Mouse (Mus musculus) monocyte, adult 5-6 weeks (primary cell): ENCODE measurements around the gene Csnk1d. TPM values are rescaled to one million over a fixed set of nuclear protein-coding genes. Genes with fewer than 3 reads are reported as not detected.

Source experiments
- ATAC-seq: fragments of 153-309, 156-312 bp; replicated peaks from 2 replicates; pipeline ENCODE4 v1.8.0; 2017; ENCODE audit warnings: mild to moderate bottlenecking; ENCODE audit not compliant: low TSS enrichment, insufficient number of reproducible peaks, severe bottlenecking, poor library complexity, low FRiP score
- total RNA-seq: library from RNA; stranded (forward); fragments of 200-1000, 200-491, 200-594 nt; gene quantifications from 3 replicates; pipeline ENCODE4 v1.2.3, GENCODE M21; 2017

Gene Csnk1d
- 139 to 159 TPM (median 146 TPM) in 3 replicates for total RNA-seq

- peak; percentile 78 for ATAC-seq
Observed at GRCm38 (mm10) chr11:120990951-120991526, at the start of gene Csnk1d. Gene Csnk1d, minus strand, starts transcription at chr11:120991330.

- 0 out of 2 replicates have a peak, but pooled peaks have one; percentile 12 for ATAC-seq
Observed at GRCm38 (mm10) chr11:121039302-121039701, 48.2 kb upstream of the Csnk1d start, which contains the start of gene Cd7. Gene Cd7, minus strand, starts transcription at chr11:121039418.

GRCm38 (mm10) chr11:121038366-121039240, 47.5 kb upstream of the Csnk1d start:
- no peak for ATAC-seq

GRCm38 (mm10) chr11:121033118-121033517, 42.0 kb upstream of the Csnk1d start:
- ATAC-seq, result no peak

GRCm38 (mm10) chr11:121027259-121027658, 36.1 kb upstream of the Csnk1d start:
- no peak for ATAC-seq

GRCm38 (mm10) chr11:121024163-121024562, 33.0 kb upstream of the Csnk1d start:
- no peak for ATAC-seq

GRCm38 (mm10) chr11:121019501-121019900, 28.4 kb upstream of the Csnk1d start:
- ATAC-seq, result no peak

- peak; percentile 65 for ATAC-seq
Observed at GRCm38 (mm10) chr11:121017703-121018102, 26.6 kb upstream of the Csnk1d start.

GRCm38 (mm10) chr11:121015472-121015871, 24.3 kb upstream of the Csnk1d start:
- no peak for ATAC-seq

GRCm38 (mm10) chr11:121014896-121015300, 23.8 kb upstream of the Csnk1d start:
- ATAC-seq, result no peak

GRCm38 (mm10) chr11:121013656-121014055, 22.5 kb upstream of the Csnk1d start:
- no peak for ATAC-seq

GRCm38 (mm10) chr11:121010044-121010755, 19.1 kb upstream of the Csnk1d start:
- no peak for ATAC-seq

GRCm38 (mm10) chr11:121006184-121006583, 15.1 kb upstream of the Csnk1d start:
- no peak for ATAC-seq

GRCm38 (mm10) chr11:121004281-121004680, 13.2 kb upstream of the Csnk1d start:
- ATAC-seq, result no peak

- no peak for ATAC-seq
Observed at GRCm38 (mm10) chr11:121001966-121002365, 10.8 kb upstream of the Csnk1d start.

- no peak for ATAC-seq
Observed at GRCm38 (mm10) chr11:120994741-120995140, 3.6 kb upstream of the Csnk1d start.

GRCm38 (mm10) chr11:120993586-120993985, 2.5 kb upstream of the Csnk1d start:
- no peak for ATAC-seq

- no peak for ATAC-seq
Observed at GRCm38 (mm10) chr11:120993080-120993479, 1.9 kb upstream of the Csnk1d start.

- no peak for ATAC-seq
Observed at GRCm38 (mm10) chr11:120991791-120992190, 661 bp upstream of the Csnk1d start.
